Mouse (Mus musculus) megakaryocyte-erythroid progenitor cell, adult 5 weeks (primary cell): ENCODE results near the gene Sema4a. TPM values are rescaled to one million over a fixed set of nuclear protein-coding genes. Genes with fewer than 3 reads are reported as not detected.

ENCODE experiments used
- polyA plus RNA-seq: library from polyadenylated mRNA; stranded (reverse); fragments of >175 nt; gene quantifications from 2 replicates; pipeline ENCODE4 v1.2.3, GENCODE M21; 2012

Sema4a gene
- polyA plus RNA-seq = 60.3 and 109 TPM in 2 replicates

GRCm38 (mm10) chr3:88460983-88461696 is at the start of gene Sema4a:
Gene Sema4a (minus strand): TSS chr3:88461182.

DNA sequence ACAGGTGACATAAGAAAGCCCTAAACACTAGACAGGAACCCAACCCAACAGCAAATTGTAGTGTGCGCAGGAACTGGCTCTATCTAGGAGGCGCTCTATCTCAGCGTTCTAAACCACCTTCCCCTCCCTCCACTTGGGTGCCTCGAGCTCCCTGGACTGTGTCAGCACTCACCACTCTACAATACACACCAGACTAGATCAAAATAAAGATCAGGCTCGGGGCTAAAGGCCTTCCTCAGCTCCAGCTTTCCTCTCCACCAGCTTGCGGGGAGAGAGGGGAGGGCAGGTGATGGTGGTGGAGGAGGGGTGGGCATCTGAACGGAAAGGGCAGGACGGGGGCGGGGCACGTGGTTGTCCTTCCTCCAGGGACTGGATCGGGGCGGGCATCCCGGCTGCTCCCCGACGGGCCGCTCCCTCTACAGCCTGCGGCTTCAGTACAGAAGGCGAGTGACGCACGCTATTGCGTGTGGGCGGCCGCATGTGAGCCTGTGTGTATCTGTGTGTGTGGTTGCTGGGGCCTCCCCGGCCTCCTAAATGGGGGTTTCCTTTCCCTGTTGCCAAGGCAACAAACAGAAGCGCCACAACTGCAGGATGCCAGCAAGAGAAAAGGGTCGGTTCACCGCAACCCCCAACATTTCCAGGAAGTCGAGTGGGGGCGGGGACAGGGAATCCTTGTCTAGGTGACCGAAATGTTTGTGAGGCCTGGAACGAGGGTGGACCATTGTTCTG is 48.9 kb upstream of the Sema4a start, which contains the start of gene Lmna:
Lmna (minus strand) TSS at position 265 of the 729 bp plus-strand sequence.

DNA sequence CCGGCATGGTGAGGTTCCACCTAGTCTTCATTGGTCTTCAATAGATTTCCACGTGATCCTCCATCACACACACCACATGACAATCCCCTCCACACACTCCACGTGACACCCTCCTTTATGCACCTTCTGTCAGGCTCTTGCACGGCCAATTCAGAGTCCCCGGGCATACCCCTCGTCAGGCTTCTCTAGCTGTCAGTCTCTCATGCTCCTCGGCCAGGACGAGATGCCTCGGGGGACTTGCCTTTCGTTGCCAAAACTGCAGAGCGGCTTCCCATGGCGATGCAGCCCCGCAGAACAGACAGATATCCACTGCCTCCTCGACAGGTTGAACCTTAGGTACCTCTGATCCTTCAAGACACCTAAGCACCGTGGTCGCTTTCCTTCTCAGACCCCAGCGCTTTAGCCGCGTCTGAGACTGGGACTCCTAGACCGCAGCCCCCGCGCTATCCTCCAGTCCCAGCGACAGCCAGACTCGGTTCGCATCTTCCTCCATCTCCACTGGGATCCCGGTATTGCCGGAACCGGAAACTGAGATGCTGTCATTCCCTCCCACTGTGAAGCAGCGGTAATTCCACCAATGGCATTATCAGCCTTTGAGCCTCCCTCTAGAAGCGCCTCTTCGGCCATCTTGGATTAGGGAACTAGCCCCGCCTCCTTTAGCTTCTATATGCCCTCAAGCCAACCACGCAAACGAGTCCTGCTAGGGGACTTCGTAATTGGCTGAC is 36.2 kb downstream of the Sema4a start, which contains the start of gene Slc25a44:
Slc25a44 (minus strand) TSS at position 535 of the 725 bp plus-strand sequence.

DNA sequence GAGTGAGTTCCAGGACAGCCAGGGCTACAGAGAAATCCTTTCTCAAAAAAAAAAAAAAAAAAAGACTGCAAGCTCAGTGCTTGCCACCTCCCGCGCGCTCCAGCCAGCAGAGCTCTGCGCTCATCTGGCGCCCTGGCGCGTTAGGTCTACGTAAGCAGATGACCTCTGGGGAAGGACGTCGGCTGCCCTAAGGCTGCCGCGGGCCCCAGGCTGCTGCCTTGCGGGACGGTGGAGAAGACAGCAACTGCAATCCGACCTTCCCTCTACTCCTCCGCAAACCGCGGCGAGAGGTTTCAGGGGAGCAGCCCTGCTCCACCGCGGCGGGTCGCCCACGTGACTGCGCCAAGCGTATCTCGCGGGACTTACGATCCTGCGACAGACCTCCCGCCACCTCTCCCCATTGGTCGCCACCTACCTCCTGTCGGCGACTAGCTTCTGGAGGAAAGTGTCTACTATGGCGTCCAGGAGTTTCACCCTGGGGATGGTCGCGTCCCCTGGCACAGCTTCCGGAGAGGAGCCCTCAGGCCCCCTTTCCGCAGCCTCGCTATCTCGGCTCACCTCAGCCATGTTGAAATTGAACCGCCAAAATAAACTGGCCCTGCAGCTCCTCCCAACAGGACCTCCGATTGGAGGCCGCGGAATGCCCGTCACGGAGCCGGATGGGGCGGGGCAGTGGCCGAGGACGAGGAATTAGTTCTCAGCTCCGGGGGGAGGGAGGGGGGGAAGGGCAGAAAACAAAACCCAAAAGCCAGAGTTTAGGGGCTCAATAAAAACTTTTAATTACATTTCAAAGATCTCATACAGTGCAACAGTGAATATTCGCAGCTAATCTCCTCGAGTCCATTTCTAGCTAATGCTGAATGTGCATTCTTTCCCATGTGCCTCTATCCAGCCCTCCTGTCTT is 51.0 kb downstream of the Sema4a start, which contains the start of gene Pmf1:
Pmf1 (minus strand) TSS at position 591 of the 904 bp plus-strand sequence.

Other genes starting within 250 kb of the Sema4a start
- gene Rhbg, start 206.5 kb downstream of the Sema4a start, polyA plus RNA-seq = 0.12 TPM in 1 of 2 replicates, not detected in the other
- not detected in 2 replicates for gene Gm38392, start 174.0 kb downstream of the Sema4a start, polyA plus RNA-seq
- 0.44 and 1.7 TPM in 2 replicates for gene Tsacc, start 164.2 kb downstream of the Sema4a start, polyA plus RNA-seq
- 28.7 and 37.6 TPM in 2 replicates for gene Cct3, start 164.1 kb downstream of the Sema4a start, polyA plus RNA-seq
- 75.1 and 97.9 TPM in 2 replicates for gene Glmp, start 136.2 kb downstream of the Sema4a start, polyA plus RNA-seq
- gene Tmem79, start 125.0 kb downstream of the Sema4a start, polyA plus RNA-seq = 1.8 and 1.9 TPM in 2 replicates
- gene Smg5, start 124.9 kb downstream of the Sema4a start, polyA plus RNA-seq = 78.6 and 97.0 TPM in 2 replicates
- gene Paqr6, start 96.6 kb downstream of the Sema4a start, polyA plus RNA-seq = 0.06 TPM in 1 of 2 replicates, not detected in the other
- not detected in 2 replicates for gene Bglap3, start 88.4 kb downstream of the Sema4a start, polyA plus RNA-seq
- not detected in 2 replicates for gene Bglap2, start 82.5 kb downstream of the Sema4a start, polyA plus RNA-seq
- gene Bglap, start 76.7 kb downstream of the Sema4a start, polyA plus RNA-seq = not detected in 2 replicates
- 203 and 221 TPM in 2 replicates for gene Pmf1, start 50.9 kb downstream of the Sema4a start, polyA plus RNA-seq
- 8.2 and 8.3 TPM in 2 replicates for gene Slc25a44, start 36.0 kb downstream of the Sema4a start, polyA plus RNA-seq
- gene Lmna, start 48.8 kb upstream of the Sema4a start, polyA plus RNA-seq = 80.9 and 128 TPM in 2 replicates
- gene Mex3a, start 71.2 kb upstream of the Sema4a start, polyA plus RNA-seq = 8.8 and 16.2 TPM in 2 replicates
- 0.24 and 0.69 TPM in 2 replicates for gene Rab25, start 87.1 kb upstream of the Sema4a start, polyA plus RNA-seq
- 121 and 149 TPM in 2 replicates for gene Lamtor2, start 91.9 kb upstream of the Sema4a start, polyA plus RNA-seq
- 74.0 and 78.9 TPM in 2 replicates for gene Ubqln4, start 92.6 kb upstream of the Sema4a start, polyA plus RNA-seq
- 298 and 364 TPM in 2 replicates for gene Ssr2, start 114.7 kb upstream of the Sema4a start, polyA plus RNA-seq
- gene Arhgef2, start 144.8 kb upstream of the Sema4a start, polyA plus RNA-seq = 425 and 439 TPM in 2 replicates
- gene Rxfp4, start 192.0 kb upstream of the Sema4a start, polyA plus RNA-seq = not detected in 2 replicates
- 14.9 and 17.2 TPM in 2 replicates for gene Khdc4, start 224.6 kb upstream of the Sema4a start, polyA plus RNA-seq